Mouse (Mus musculus): ENCODE data around the gene Rph3a. TPM values are rescaled to one million over a fixed set of nuclear protein-coding genes. Genes with fewer than 3 reads are reported as not detected.

Rph3a gene
- 2.7 and 3.0 TPM in 2 replicates for total RNA-seq (2021)
- long read RNA-seq, experiment 1, partial matches to known transcripts, result 0 of 1 reads
- long read RNA-seq, experiment 1, other reads (novel, unspliced or antisense), result 1 of 1 reads
- long read RNA-seq, experiment 2, partial matches to known transcripts, result 0 of 1 reads
- long read RNA-seq, experiment 2, other reads (novel, unspliced or antisense), result 1 of 1 reads

GRCm38 (mm10) chr5:121009811-121010569 lies at the start of gene Rph3a:
Rph3a (minus strand) TSS chr5:121010092.
- no peak for DNase-seq

GRCm38 (mm10) chr5:121058261-121058660 lies 48.4 kb upstream of the Rph3a start:
- DNase-seq, result no peak

DNA sequence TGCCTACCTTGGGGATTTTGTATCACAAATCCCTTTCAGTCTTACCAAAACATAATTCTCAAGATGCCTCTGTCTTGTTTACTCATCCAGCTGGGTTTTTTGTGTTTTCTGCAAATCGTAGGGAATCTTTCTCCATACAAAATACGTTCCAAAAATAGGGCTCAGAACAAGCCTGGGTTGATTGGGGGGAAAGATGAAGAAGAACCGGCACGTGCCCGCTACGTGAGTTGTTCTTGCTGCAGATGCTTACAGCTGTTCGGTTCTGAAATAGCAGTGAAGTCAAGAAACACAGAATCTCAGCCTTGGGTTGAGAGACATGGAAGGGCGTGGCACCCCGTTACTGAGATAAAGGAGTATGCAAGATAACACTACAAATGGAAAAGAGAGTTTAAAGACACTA lies 44.0 kb upstream of the Rph3a start:
- no peak for DNase-seq

DNA sequence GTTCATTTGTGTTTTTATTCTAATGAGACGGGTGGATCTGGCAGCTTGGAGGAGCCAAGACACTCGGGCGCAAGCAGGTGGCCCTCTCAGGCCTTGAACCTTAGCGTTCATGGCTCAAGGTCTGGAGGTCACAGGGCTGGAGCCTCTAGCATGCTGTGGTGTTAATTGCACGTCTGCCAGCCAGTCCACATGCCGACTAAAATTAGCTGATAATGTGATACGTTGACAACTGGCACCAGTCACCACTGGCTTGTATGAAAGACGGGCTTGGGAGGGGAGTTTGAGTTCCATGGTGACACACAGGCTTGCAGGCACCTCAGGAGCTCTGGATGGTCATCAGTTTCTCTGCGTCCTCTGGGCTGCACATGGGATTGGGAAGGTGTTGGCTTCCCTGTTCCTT lies 31.9 kb upstream of the Rph3a start:
- no peak for DNase-seq

DNA sequence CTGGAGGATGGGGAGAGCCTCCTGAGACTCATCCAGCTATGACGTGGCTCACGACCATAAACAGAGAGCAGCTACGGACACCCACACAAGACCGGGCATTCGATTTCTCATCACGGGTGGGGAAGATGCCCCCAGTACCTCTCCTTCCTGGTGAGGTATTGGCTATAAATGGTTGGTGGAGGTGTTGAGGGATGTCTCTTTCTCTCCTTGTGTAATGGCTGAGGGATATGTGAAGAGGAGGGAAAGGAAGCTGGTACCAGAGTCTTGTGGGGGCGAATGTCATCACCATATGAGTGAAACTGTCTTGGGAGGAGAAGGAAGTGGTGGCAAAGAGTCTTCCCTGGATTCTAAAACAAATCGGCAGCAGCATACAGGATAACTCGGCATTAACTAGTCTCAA lies 29.6 kb upstream of the Rph3a start:
- DNase-seq, result no peak

GRCm38 (mm10) chr5:121030161-121030560 lies 20.3 kb upstream of the Rph3a start:
- DNase-seq, result no peak

- no peak for DNase-seq
Observed at GRCm38 (mm10) chr5:121019505-121019904, 9.6 kb upstream of the Rph3a start.

GRCm38 (mm10) chr5:121017699-121018098 lies 7.8 kb upstream of the Rph3a start:
- no peak for DNase-seq

- no peak for DNase-seq
Observed at GRCm38 (mm10) chr5:121016405-121016804, 6.5 kb upstream of the Rph3a start.

DNA sequence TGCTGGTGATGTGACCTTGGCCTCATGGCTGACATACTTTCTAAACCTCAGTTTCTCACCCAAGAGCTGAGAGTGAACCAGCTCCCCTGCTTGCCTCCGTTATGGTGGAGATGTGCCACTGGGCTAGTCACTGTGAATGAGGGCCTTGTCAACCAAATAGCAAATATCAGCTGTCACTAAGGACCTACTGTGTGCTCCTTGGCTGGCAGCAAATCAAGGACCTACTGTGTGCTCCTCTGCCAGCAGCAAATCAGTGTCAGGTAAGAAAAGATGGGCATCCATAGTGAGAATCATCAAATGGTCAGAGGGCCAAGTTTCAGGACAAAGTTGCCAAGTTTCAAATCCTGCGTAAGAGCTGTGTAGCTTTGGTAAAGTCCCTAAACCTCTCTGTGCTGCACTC lies 4.6 kb upstream of the Rph3a start:
- no peak for DNase-seq

- no peak for DNase-seq
Observed at GRCm38 (mm10) chr5:121011962-121012361, 2.1 kb upstream of the Rph3a start.

GRCm38 (mm10) chr5:121009406-121009805 lies 486 bp downstream of the Rph3a start:
- peak; percentile 81 for DNase-seq

- no peak for DNase-seq
Observed at GRCm38 (mm10) chr5:121008411-121009239, 1.3 kb downstream of the Rph3a start.

DNA sequence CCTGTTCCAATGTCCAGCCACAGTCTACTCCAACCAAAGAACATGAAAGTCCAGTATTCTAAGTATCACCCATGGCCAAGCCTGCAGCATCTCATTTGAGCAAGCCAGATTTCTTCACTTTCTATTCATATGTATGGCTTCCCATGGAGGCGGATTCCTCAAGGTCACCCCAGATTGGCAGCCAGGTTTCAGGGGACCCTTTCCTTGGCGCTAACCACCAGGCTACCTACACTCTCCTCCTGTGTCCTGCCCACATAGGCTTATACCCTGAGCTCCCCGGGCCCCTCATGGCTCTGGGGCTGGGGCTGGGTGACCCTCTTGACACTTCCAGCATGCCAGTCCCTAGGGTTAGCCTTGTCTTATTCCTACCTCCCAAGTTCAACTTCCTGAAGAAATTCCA lies 2.3 kb downstream of the Rph3a start:
- no peak for DNase-seq

GRCm38 (mm10) chr5:121007130-121007529 lies 2.8 kb downstream of the Rph3a start:
- no peak for DNase-seq

GRCm38 (mm10) chr5:121006176-121006575 lies 3.7 kb downstream of the Rph3a start:
- no peak for DNase-seq

- no peak for DNase-seq
Observed at GRCm38 (mm10) chr5:121003781-121004180, 6.1 kb downstream of the Rph3a start.

- no peak for DNase-seq
Observed at GRCm38 (mm10) chr5:120999573-120999972, 10.3 kb downstream of the Rph3a start.

DNA sequence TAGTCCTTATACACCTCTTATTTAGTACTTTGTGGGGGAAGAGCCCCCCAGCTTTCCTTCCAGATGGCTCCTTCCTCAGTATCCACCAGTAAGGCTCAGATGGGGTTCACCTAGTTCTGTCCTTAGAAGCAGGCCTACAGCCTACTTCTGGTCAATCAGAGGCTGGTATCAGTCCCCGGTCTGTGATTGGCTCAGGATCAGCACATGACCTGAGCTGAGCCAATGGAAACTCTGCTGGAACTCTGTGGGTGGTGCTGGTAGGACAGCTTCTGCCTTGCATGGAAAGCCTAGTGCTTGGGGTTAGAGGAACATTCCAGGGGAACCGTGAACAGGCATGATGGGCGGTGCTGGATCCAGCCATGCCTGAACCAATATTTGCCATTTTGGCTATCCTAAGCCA lies 21.5 kb downstream of the Rph3a start:
- no peak for DNase-seq

DNA sequence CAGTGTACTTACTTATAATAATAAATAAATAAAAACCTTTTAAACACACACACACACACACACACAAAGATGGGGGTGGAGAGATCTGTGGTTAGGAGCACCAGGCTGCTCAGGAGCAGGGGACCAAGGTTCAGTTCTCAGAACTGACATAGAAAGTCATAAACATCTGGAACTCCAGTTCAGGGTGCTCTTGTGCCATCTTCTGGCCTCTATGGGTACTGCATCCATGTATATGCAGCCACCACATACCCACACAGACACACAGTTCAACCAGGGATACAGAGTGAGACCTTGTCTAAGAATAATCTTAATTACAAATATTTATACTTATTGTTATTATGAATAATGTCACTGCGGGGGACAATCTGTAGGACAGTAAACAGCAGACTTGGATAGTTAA lies 26.9 kb downstream of the Rph3a start:
- DNase-seq, result no peak

DNA sequence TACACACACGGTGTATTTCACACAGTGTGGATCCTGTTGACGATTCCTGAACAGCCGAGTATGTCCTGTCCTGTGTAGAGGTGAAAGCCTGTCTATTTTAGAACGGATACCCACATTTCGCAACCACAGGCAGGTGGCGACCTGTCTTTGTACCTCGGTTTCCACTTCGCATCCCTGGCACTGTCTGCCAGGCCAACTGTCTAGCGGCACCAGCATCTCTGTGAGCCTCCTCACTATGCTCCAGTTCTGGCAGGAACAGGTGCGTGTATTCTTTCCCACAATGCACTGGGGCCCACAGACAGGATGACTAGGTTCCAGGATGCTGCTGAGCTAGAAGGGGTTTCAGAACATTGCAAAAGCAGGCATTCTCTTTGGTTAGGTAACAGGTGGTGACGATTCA lies 28.7 kb downstream of the Rph3a start:
- no peak for DNase-seq

GRCm38 (mm10) chr5:120980116-120980515 lies 29.8 kb downstream of the Rph3a start:
- no peak for DNase-seq

- DNase-seq, result no peak
Observed at GRCm38 (mm10) chr5:120976138-120976537, 33.8 kb downstream of the Rph3a start.
